In the genomic region with DNA sequence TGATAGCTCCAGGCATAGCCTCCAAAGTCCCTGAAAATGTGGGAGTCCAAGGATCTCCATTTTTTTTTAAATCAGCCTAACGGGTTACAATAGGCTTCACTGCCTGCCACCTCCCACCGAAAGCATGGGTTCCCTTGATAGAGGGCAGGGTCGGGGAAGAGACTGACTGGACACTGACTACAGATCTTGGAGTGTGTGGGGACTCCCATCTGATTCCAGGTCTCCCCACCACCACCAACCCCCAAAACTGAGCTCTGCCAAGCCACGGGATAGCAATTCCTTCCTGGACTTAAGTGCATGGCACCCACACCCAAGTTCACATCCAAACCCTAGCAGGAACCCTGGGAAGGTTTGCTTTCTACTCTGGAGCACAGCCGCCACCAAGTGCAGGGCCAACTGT, we compare ENCODE assay signal across 19 mouse cellular contexts. TPM values are rescaled to one million over a fixed set of nuclear protein-coding genes. Genes with fewer than 3 reads are reported as not detected.
DNase-seq lines count a peak whose midpoint lies in the region; ATAC-seq and TF ChIP-seq lines count a peak whose summit lies in the region.
"Had no signal": no experiment of that assay in that cellular context is flagged by ENCODE, and none has a peak within 500 bp of the region (broad histone marks: within the 10 kb centered on the region; RNA-seq: fewer than 3 reads in every experiment).

No protein-coding gene starts in this region.

- no peak for TF ChIP-seq POLR2A in cerebellum, adult 2 months (IDR thresholded peaks at IDR 0.05; ENCODE audit: borderline replicate concordance, insufficient read depth, low read length)

- no peak for ATAC-seq in heart, embryonic 13.5 days (ENCODE audit: extremely low read depth, insufficient number of reproducible peaks, low FRiP score, low TSS enrichment)
- ATAC-seq in liver, embryonic 12.5 days, result no peak
- ATAC-seq in neural tube, embryonic 15.5 days (ENCODE audit: low FRiP score), result no peak
- ATAC-seq: activated CD4-positive, CD25-positive, alpha-beta regulatory T cell, adult 4 months had no signal

- DNase-seq in heart, postnatal 10 days, result no peak
- DNase-seq in liver, result no peak
- DNase-seq in neural tube, embryonic 10.5 days (ENCODE audit: extremely low spot score, low spot score), result no peak
- no peak for DNase-seq in cerebellum, adult 2 months
- DNase-seq: B cell, adult 2 months; cerebellum, adult 9-11 months; gastrocnemius, postnatal 14 days; kidney, adult 11 months; kidney, postnatal 25 days; layer of hippocampus, adult 9-11 months; lung, postnatal 14 days had no signal

- intact Hi-C loops in heart, postnatal 10 days (cut with DNase I), result no loop called here

- no peaks in the 10 kb centered on the region for H3K9me3 ChIP-seq in heart, embryonic 13.5 days
- no peaks in the 10 kb centered on the region for H3K9me3 ChIP-seq in liver, embryonic 12.5 days (replicated peaks)
- no peaks in the 10 kb centered on the region for H3K9me3 ChIP-seq in neural tube, embryonic 15.5 days (replicated peaks)
- H3K9me3 ChIP-seq: forebrain, embryonic 12.5 days; heart, embryonic 12.5 days; hindbrain, embryonic 12.5 days had no signal

- no peak for TF ChIP-seq CTCF in cerebellum, adult 2 months (IDR thresholded peaks at IDR 0.05; ENCODE audit: borderline replicate concordance, insufficient read depth, low read depth, low read length)

- no peaks in the 10 kb centered on the region for H3K36me3 ChIP-seq in heart, embryonic 13.5 days
- H3K36me3 ChIP-seq in liver, embryonic 12.5 days, result no peaks in the 10 kb centered on the region
- no peaks in the 10 kb centered on the region for H3K36me3 ChIP-seq in neural tube, embryonic 15.5 days
- H3K36me3 ChIP-seq: forebrain, embryonic 12.5 days; heart, embryonic 12.5 days; hindbrain, embryonic 12.5 days had no signal

- H3K27me3 ChIP-seq in heart, embryonic 13.5 days (replicated peaks), result peaks cover 50% of the 10 kb centered on the region
- peaks cover 39% of the 10 kb centered on the region for H3K27me3 ChIP-seq in liver, embryonic 12.5 days (replicated peaks)
- H3K27me3 ChIP-seq in neural tube, embryonic 15.5 days (replicated peaks), result peaks cover 31% of the 10 kb centered on the region
- no peaks in the 10 kb centered on the region; the same call in 1 of the 2 replicates for H3K27me3 ChIP-seq in cerebellum, adult 2 months (ENCODE audit: control insufficient read depth, insufficient read depth, low read length)

- H3K4me2 ChIP-seq in heart, embryonic 13.5 days, result peak overlapping the region; percentile 73; the same call in 1 of the 2 replicates
- H3K4me2 ChIP-seq in liver, embryonic 12.5 days, result peak overlapping the region; percentile 59; the same call in 1 of the 2 replicates
- peak overlapping the region; percentile 56; the same call in 1 of the 2 replicates for H3K4me2 ChIP-seq in neural tube, embryonic 15.5 days

- no peak overlapping the region for H3K9ac ChIP-seq in heart, embryonic 13.5 days
- no peak overlapping the region for H3K9ac ChIP-seq in liver, embryonic 12.5 days
- H3K9ac ChIP-seq in neural tube, embryonic 15.5 days (replicated peaks), result no peak overlapping the region
- H3K9ac ChIP-seq: forebrain, embryonic 12.5 days; hindbrain, embryonic 12.5 days had no signal

- peaks cover 13% of the 10 kb centered on the region for H3K4me1 ChIP-seq in heart, embryonic 13.5 days
- peaks cover 4% of the 10 kb centered on the region for H3K4me1 ChIP-seq in liver, embryonic 12.5 days
- H3K4me1 ChIP-seq in neural tube, embryonic 15.5 days, result peaks cover 10% of the 10 kb centered on the region
- H3K4me1 ChIP-seq in cerebellum, adult 2 months (ENCODE audit: control insufficient read depth, insufficient read depth, low read length), result peaks cover 9% of the 10 kb centered on the region
- H3K4me1 ChIP-seq: forebrain, embryonic 12.5 days had no signal

- no peak overlapping the region for H3K4me3 ChIP-seq in heart, embryonic 13.5 days
- peak overlapping the region; percentile 26; the same call in 1 of the 2 replicates for H3K4me3 ChIP-seq in liver, embryonic 12.5 days
- H3K4me3 ChIP-seq in neural tube, embryonic 15.5 days (replicated peaks), result no peak overlapping the region
- no peak overlapping the region for H3K4me3 ChIP-seq in cerebellum, adult 2 months (replicated peaks; ENCODE audit: insufficient read depth, low read depth, low read length)

- 54% methylated on average over 5 of the region's 5 CpGs for WGBS in heart, embryonic 13.5 days
- 52% methylated on average over 5 of the region's 5 CpGs for WGBS in liver, embryonic 12.5 days (ENCODE audit: insufficient replicate concordance)
- 71% methylated on average over 5 of the region's 5 CpGs for WGBS in neural tube, embryonic 15.5 days
- WGBS in cerebellum, adult 2 months, result 50% methylated on average over 5 of the region's 5 CpGs

- no peak overlapping the region for H3K27ac ChIP-seq in heart, embryonic 13.5 days (replicated peaks)
- H3K27ac ChIP-seq in liver, embryonic 12.5 days, result no peak overlapping the region
- no peak overlapping the region for H3K27ac ChIP-seq in neural tube, embryonic 15.5 days (replicated peaks)
- no peak overlapping the region for H3K27ac ChIP-seq in cerebellum, adult 2 months (ENCODE audit: insufficient read depth, low read length)
- H3K27ac ChIP-seq: forebrain, embryonic 12.5 days; hindbrain, embryonic 12.5 days had no signal

RNA-seq across cellular contexts. Expression of a gene that starts 1.0 kb away (rescaled TPM):
- polyA plus RNA-seq in heart, embryonic 13.5 days (2015; fragmentation: Nextera tagmentation; extraction: Ambion mirVana), result 0.18 and 0.27 TPM in 2 replicates
- total RNA-seq in heart, postnatal 10 days (2021), result 1 to 10 TPM; 1.3 to 1.6 TPM
- polyA plus RNA-seq in liver, embryonic 12.5 days (2016; fragmentation: Nextera tagmentation; extraction: Ambion mirVana), result 0.44 TPM in 2 replicates
- 0.87 and 1.2 TPM in 2 replicates for polyA plus RNA-seq in neural tube, embryonic 15.5 days (2015; fragmentation: Nextera tagmentation; extraction: Ambion mirVana)
- polyA plus RNA-seq in cerebellum, adult 2 months (2012; rRNA removed), result 0.56 and 0.92 TPM in 2 replicates
- total RNA-seq: neutrophil, adult 5-6 weeks had no signal

RNA-seq across cellular contexts. Expression of a gene that starts 19.0 kb away (rescaled TPM):
- 0.08 and 0.28 TPM in 2 replicates for polyA plus RNA-seq in heart, embryonic 13.5 days (2015; fragmentation: Nextera tagmentation; extraction: Ambion mirVana)
- under 1 TPM; 0.17 to 0.34 TPM for total RNA-seq in heart, postnatal 10 days (2021)
- 0.13 TPM in 2 replicates for polyA plus RNA-seq in liver, embryonic 12.5 days (2016; fragmentation: Nextera tagmentation; extraction: Ambion mirVana)
- 4.3 and 5.3 TPM in 2 replicates for polyA plus RNA-seq in neural tube, embryonic 15.5 days (2015; fragmentation: Nextera tagmentation; extraction: Ambion mirVana)
- 1.5 and 1.6 TPM in 2 replicates for polyA plus RNA-seq in cerebellum, adult 2 months (2012; rRNA removed)
- total RNA-seq: neutrophil, adult 5-6 weeks had no signal
- polyA plus RNA-seq: activated CD4-positive, CD25-positive, alpha-beta regulatory T cell, adult 4 months had no signal
